Mouse (Mus musculus): ENCODE results near the gene Pttg1.

DNA sequence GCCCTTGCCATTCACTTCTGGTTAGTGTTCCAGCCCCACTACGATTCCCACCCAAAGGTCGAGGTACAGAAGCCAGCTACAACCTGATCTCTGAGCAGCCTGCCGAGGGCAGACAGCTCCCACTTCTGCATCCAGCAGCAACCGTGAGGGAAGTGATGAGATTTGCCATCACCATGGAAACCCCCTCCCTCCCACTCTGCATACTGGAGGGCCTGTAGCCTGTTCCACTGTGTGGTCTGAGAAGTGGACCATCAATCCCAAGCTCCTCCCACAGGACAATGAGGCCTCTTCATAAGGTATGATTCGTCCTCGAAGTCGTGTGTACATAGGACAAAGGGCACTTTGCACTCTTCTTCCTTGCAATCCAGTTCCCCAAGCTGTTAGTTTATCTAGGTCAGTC, 8.8 kb downstream of the Pttg1 start:
- TF ChIP-seq CTCF (IDR thresholded peaks at IDR 0.05; ENCODE audit: low read depth) (no peak), EP300 (optimal IDR thresholded peaks at IDR 0.05) (no peak)
